In the genomic region with DNA sequence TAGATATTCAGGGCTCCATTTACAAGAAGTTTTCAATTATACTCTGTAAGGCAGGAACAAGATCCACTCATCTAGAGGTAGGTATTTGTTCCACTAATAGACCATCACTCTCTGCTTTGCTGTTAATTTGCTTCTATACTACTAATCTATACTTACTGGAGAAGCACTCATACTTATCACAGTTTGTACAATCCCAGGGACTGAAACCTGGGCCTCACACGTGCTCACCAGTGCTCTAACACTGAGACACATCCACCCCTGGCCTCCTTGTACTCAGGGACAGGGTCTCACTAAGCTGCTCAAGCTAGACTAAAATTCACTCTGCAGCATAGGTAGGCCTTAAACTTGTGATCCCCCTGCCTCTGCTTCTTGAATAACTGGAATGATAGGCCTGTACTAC, we compare ENCODE assay signal across 24 mouse cellular contexts. TPM values are rescaled to one million over a fixed set of nuclear protein-coding genes. Genes with fewer than 3 reads are reported as not detected.
DNase-seq lines count a peak whose midpoint lies in the region; ATAC-seq and TF ChIP-seq lines count a peak whose summit lies in the region.
"Had no signal": no experiment of that assay in that cellular context is flagged by ENCODE, and none has a peak within 500 bp of the region (broad histone marks: within the 10 kb centered on the region; RNA-seq: fewer than 3 reads in every experiment).

No protein-coding gene starts in this region.

- H3K4me1 ChIP-seq in intestine, embryonic 16.5 days (ENCODE audit: control insufficient read depth, insufficient read depth, low read length), result peaks cover 4% of the 10 kb centered on the region
- H3K4me1 ChIP-seq in intestine, embryonic 15.5 days (replicated peaks), result peaks cover 4% of the 10 kb centered on the region
- H3K4me1 ChIP-seq in liver, embryonic 12.5 days, result peaks cover 31% of the 10 kb centered on the region
- peaks cover 22% of the 10 kb centered on the region for H3K4me1 ChIP-seq in liver, embryonic 16.5 days (ENCODE audit: control insufficient read depth, low read depth, low read length)
- no peaks in the 10 kb centered on the region for H3K4me1 ChIP-seq in hindbrain, postnatal 0 days (ENCODE audit: insufficient read depth, low read length)
- H3K4me1 ChIP-seq: hindbrain, embryonic 15.5 days had no signal

- no peaks in the 10 kb centered on the region for H3K9me3 ChIP-seq in intestine, embryonic 16.5 days (ENCODE audit: control insufficient read depth, low read length)
- H3K9me3 ChIP-seq in intestine, embryonic 15.5 days, result no peaks in the 10 kb centered on the region
- H3K9me3 ChIP-seq in liver, embryonic 12.5 days (replicated peaks), result 0 out of 2 replicates have a peak, but pooled peaks cover 4% of the 10 kb centered on the region
- H3K9me3 ChIP-seq in liver, embryonic 16.5 days (replicated peaks; ENCODE audit: control insufficient read depth, low read length), result 0 out of 2 replicates have a peak, but pooled peaks cover 2% of the 10 kb centered on the region
- H3K9me3 ChIP-seq in hindbrain, postnatal 0 days (ENCODE audit: low read length), result no peaks in the 10 kb centered on the region
- H3K9me3 ChIP-seq: embryonic facial prominence, embryonic 10.5 days; hindbrain, embryonic 15.5 days had no signal

- no peaks in the 10 kb centered on the region for H3K36me3 ChIP-seq in intestine, embryonic 16.5 days (ENCODE audit: control insufficient read depth, insufficient read depth, low read length)
- H3K36me3 ChIP-seq in intestine, embryonic 15.5 days, result no peaks in the 10 kb centered on the region
- peaks cover 16% of the 10 kb centered on the region for H3K36me3 ChIP-seq in liver, embryonic 12.5 days
- H3K36me3 ChIP-seq in liver, embryonic 16.5 days (ENCODE audit: control insufficient read depth, insufficient read depth), result peaks cover 6% of the 10 kb centered on the region; the same call in 1 of the 2 replicates
- H3K36me3 ChIP-seq in hindbrain, postnatal 0 days (ENCODE audit: insufficient read depth, low read length), result peaks cover 13% of the 10 kb centered on the region; the same call in 1 of the 2 replicates

- 56% methylated on average over 1 of the region's 1 CpGs for WGBS in intestine, embryonic 16.5 days
- 33% methylated on average over 1 of the region's 1 CpGs for WGBS in intestine, embryonic 15.5 days
- 13% methylated on average over 1 of the region's 1 CpGs for WGBS in liver, embryonic 12.5 days (ENCODE audit: insufficient replicate concordance)
- 29% methylated on average over 1 of the region's 1 CpGs for WGBS in liver, embryonic 16.5 days (ENCODE audit: insufficient replicate concordance)
- WGBS in hindbrain, postnatal 0 days, result 75% methylated on average over 1 of the region's 1 CpGs

- H3K9ac ChIP-seq in intestine, embryonic 16.5 days (ENCODE audit: low read depth, low read length), result no peak overlapping the region
- H3K9ac ChIP-seq in intestine, embryonic 15.5 days, result no peak overlapping the region
- peak overlapping the region; percentile 7; the same call in 1 of the 2 replicates for H3K9ac ChIP-seq in liver, embryonic 12.5 days
- H3K9ac ChIP-seq in liver, embryonic 16.5 days (ENCODE audit: low read depth, low read length), result peak overlapping the region; percentile 49
- H3K9ac ChIP-seq in hindbrain, postnatal 0 days (replicated peaks; ENCODE audit: low read length), result no peak overlapping the region
- H3K9ac ChIP-seq: heart, embryonic 12.5 days; hindbrain, embryonic 15.5 days had no signal

- peak; percentile 30; the same call in 1 of the 2 replicates for ATAC-seq in intestine, embryonic 16.5 days
- ATAC-seq in intestine, embryonic 15.5 days, result no peak
- ATAC-seq in liver, embryonic 12.5 days, result peak; percentile 78; the same call in 1 of the 2 replicates
- peak; percentile 78 for ATAC-seq in liver, embryonic 16.5 days (ENCODE audit: low read depth)
- ATAC-seq in hindbrain, postnatal 0 days, result no peak
- ATAC-seq: activated CD4-positive, CD25-positive, alpha-beta regulatory T cell, adult 4 months; forebrain, embryonic 16.5 days; Patski had no signal

- H3K27ac ChIP-seq in intestine, embryonic 16.5 days (ENCODE audit: low read length), result no peak overlapping the region
- H3K27ac ChIP-seq in intestine, embryonic 15.5 days, result no peak overlapping the region
- H3K27ac ChIP-seq in liver, embryonic 12.5 days, result peak overlapping the region; percentile 73
- peak overlapping the region; percentile 77 for H3K27ac ChIP-seq in liver, embryonic 16.5 days (ENCODE audit: low read length)
- H3K27ac ChIP-seq in hindbrain, postnatal 0 days, result no peak overlapping the region
- H3K27ac ChIP-seq: embryonic facial prominence, embryonic 10.5 days; heart, adult 2 months; hindbrain, embryonic 15.5 days had no signal

- H3K27me3 ChIP-seq in intestine, embryonic 16.5 days (replicated peaks; ENCODE audit: control insufficient read depth, insufficient read depth, low read length), result no peaks in the 10 kb centered on the region
- no peaks in the 10 kb centered on the region for H3K27me3 ChIP-seq in intestine, embryonic 15.5 days (replicated peaks)
- no peaks in the 10 kb centered on the region for H3K27me3 ChIP-seq in liver, embryonic 12.5 days (replicated peaks)
- H3K27me3 ChIP-seq in liver, embryonic 16.5 days (ENCODE audit: control insufficient read depth, insufficient read depth, low read depth, low read length), result no peaks in the 10 kb centered on the region
- H3K27me3 ChIP-seq in hindbrain, postnatal 0 days (ENCODE audit: insufficient read depth, low read length), result no peaks in the 10 kb centered on the region
- H3K27me3 ChIP-seq: heart, embryonic 12.5 days; hindbrain, embryonic 15.5 days; Patski had no signal

- H3K4me3 ChIP-seq in intestine, embryonic 16.5 days (ENCODE audit: low read length), result no peak overlapping the region
- H3K4me3 ChIP-seq in intestine, embryonic 15.5 days (replicated peaks), result no peak overlapping the region
- H3K4me3 ChIP-seq in liver, embryonic 12.5 days, result no peak overlapping the region
- no peak overlapping the region for H3K4me3 ChIP-seq in liver, embryonic 16.5 days (ENCODE audit: low read depth, low read length)
- no peak overlapping the region for H3K4me3 ChIP-seq in hindbrain, postnatal 0 days (ENCODE audit: low read length)
- H3K4me3 ChIP-seq: embryonic facial prominence, embryonic 10.5 days; erythroblast, embryonic 14.5 days; heart, adult 2 months; heart, embryonic 12.5 days; hindbrain, embryonic 15.5 days had no signal

- no peak for DNase-seq in hindbrain, postnatal 0 days (ENCODE audit: low spot score)
- no peak for DNase-seq in urinary bladder, postnatal 36 days (ENCODE audit: low spot score in 2 of 2)
- no peak for DNase-seq in Muller cell, postnatal 12 days (ENCODE audit: inconsistent ontology term)
- DNase-seq: adrenal gland, postnatal 25 days; cerebellum, adult 18-20 months; cerebellum, adult 9-11 months; cerebellum, postnatal 36 days; gastrocnemius, postnatal 10 days; heart, adult 2 months had no signal

- no peak for TF ChIP-seq CTCF in hindbrain, postnatal 0 days (IDR thresholded peaks at IDR 0.05; ENCODE audit: low read depth)

- H3K4me2 ChIP-seq in intestine, embryonic 16.5 days (ENCODE audit: low read depth, low read length), result no peak overlapping the region
- no peak overlapping the region for H3K4me2 ChIP-seq in intestine, embryonic 15.5 days (replicated peaks)
- no peak overlapping the region for H3K4me2 ChIP-seq in liver, embryonic 12.5 days
- no peak overlapping the region for H3K4me2 ChIP-seq in liver, embryonic 16.5 days (ENCODE audit: low read depth, low read length)
- H3K4me2 ChIP-seq in hindbrain, postnatal 0 days (ENCODE audit: low read depth, low read length), result no peak overlapping the region
- H3K4me2 ChIP-seq: heart, embryonic 12.5 days; hindbrain, embryonic 15.5 days had no signal

RNA-seq across cellular contexts. Expression of a gene that starts 41.8 kb away (rescaled TPM):
- polyA plus RNA-seq in intestine, embryonic 16.5 days (2015; fragmentation: Nextera tagmentation; extraction: Ambion mirVana), result 17.2 and 18.6 TPM in 2 replicates
- 16.9 and 20.2 TPM in 2 replicates for polyA plus RNA-seq in intestine, embryonic 15.5 days (2015; fragmentation: Nextera tagmentation; extraction: Ambion mirVana)
- 12.9 and 13.2 TPM in 2 replicates for polyA plus RNA-seq in liver, embryonic 12.5 days (2016; fragmentation: Nextera tagmentation; extraction: Ambion mirVana)
- polyA plus RNA-seq in liver, embryonic 16.5 days (2015; fragmentation: Nextera tagmentation; extraction: Ambion mirVana), result 7.0 and 7.5 TPM in 2 replicates
- total RNA-seq in hindbrain, postnatal 0 days (2014; rRNA removed), result 29.7 and 30.4 TPM in 2 replicates
- 29.9 and 32.6 TPM in 2 replicates for polyA plus RNA-seq in hindbrain, postnatal 0 days (2015; fragmentation: Nextera tagmentation; extraction: Ambion mirVana)

RNA-seq across cellular contexts. Expression of a gene that starts 42.6 kb away (rescaled TPM):
- 0.02 and 0.04 TPM in 2 replicates for polyA plus RNA-seq in intestine, embryonic 16.5 days (2015; fragmentation: Nextera tagmentation; extraction: Ambion mirVana)
- polyA plus RNA-seq in intestine, embryonic 15.5 days (2015; fragmentation: Nextera tagmentation; extraction: Ambion mirVana), result 0.03 TPM in 1 of 2 replicates, not detected in the other
- not detected in 2 replicates for polyA plus RNA-seq in liver, embryonic 12.5 days (2016; fragmentation: Nextera tagmentation; extraction: Ambion mirVana)
- polyA plus RNA-seq in liver, embryonic 16.5 days (2015; fragmentation: Nextera tagmentation; extraction: Ambion mirVana), result not detected in 2 replicates
- 0.18 and 0.21 TPM in 2 replicates for total RNA-seq in hindbrain, postnatal 0 days (2014; rRNA removed)
- 0.25 and 0.39 TPM in 2 replicates for polyA plus RNA-seq in hindbrain, postnatal 0 days (2015; fragmentation: Nextera tagmentation; extraction: Ambion mirVana)
- total RNA-seq: gastrocnemius, postnatal 10 days; gastrocnemius, postnatal 4 days; heart, adult 2 months; heart, postnatal 25 days; MEL had no signal
- polyA plus RNA-seq: C2C12; erythroblast, embryonic 14.5 days had no signal

Comparison
In these comparisons a context has a peak if more than half of its experiments do, and no peak if none do; other contexts are left out.
1. ATAC-seq: peak in intestine, embryonic 16.5 days (single experiment), liver, embryonic 12.5 days (single experiment) and liver, embryonic 16.5 days (single experiment); none in intestine, embryonic 15.5 days (single experiment) and hindbrain, postnatal 0 days (single experiment).
2. H3K27ac ChIP-seq: peak in liver, embryonic 12.5 days (single experiment) and liver, embryonic 16.5 days (single experiment); none in intestine, embryonic 16.5 days (single experiment), intestine, embryonic 15.5 days (single experiment) and hindbrain, postnatal 0 days (single experiment).
3. H3K9ac ChIP-seq: peak in liver, embryonic 12.5 days (single experiment) and liver, embryonic 16.5 days (single experiment); none in intestine, embryonic 16.5 days (single experiment), intestine, embryonic 15.5 days (single experiment) and hindbrain, postnatal 0 days (single experiment).